Mouse (Mus musculus) heart, postnatal 36 days (tissue): Measurements from ENCODE around the gene Mgat4a. TPM values are rescaled to one million over a fixed set of nuclear protein-coding genes. Genes with fewer than 3 reads are reported as not detected.
"Not testable (repeated sequence)": the region's sequence is repeated elsewhere in the genome, so short reads cannot be mapped to it uniquely, and the experiment has no call there.

Experiments used
- DNase-seq, 2 experiments: peaks; one replicate each; pipeline ENCODE4 v3.0.0; 2021 to 2022
- intact Hi-C: fragments of 180-260 bp; cut with DNase I; formaldehyde crosslinking; loops from one replicate; pipeline ENCODE4 v1.15.1; 2025
- total RNA-seq, 2 experiments: library from RNA; stranded (reverse); gene quantifications; 2 replicates each; pipeline ENCODE4 v1.2.3; 2021

Mgat4a gene
- total RNA-seq, 2 experiments from 2014 or later, result 11.2 to 13.4 TPM

- DNase-seq, intact Hi-C loops: not testable (repeated sequence)
Measured at GRCm38 (mm10) chr1:37499395-37499794, 41.4 kb downstream of the Mgat4a start.

GRCm38 (mm10) chr1:37498911-37499310 is 41.9 kb downstream of the Mgat4a start:
- intact Hi-C loops, result no loop called here
- DNase-seq, result no peak

- no peak for DNase-seq
- intact Hi-C loops, result no loop called here
Measured at GRCm38 (mm10) chr1:37496591-37497280, 44.1 kb downstream of the Mgat4a start.

GRCm38 (mm10) chr1:37495698-37496321 is 45.0 kb downstream of the Mgat4a start:
- no peak for DNase-seq
- intact Hi-C loops, result no loop called here

GRCm38 (mm10) chr1:37495104-37495503 is 45.7 kb downstream of the Mgat4a start:
- intact Hi-C loops, result no loop called here
- no peak for DNase-seq

GRCm38 (mm10) chr1:37491672-37492071 is 49.1 kb downstream of the Mgat4a start:
- no peak for DNase-seq
- intact Hi-C loops, result no loop called here

- no peak for DNase-seq
- intact Hi-C loops, result no loop called here
Measured at GRCm38 (mm10) chr1:37490691-37491212, 50.1 kb downstream of the Mgat4a start.

GRCm38 (mm10) chr1:37488531-37488930 is 52.3 kb downstream of the Mgat4a start:
- intact Hi-C loops, result no loop called here

GRCm38 (mm10) chr1:37486994-37487393 is 53.8 kb downstream of the Mgat4a start:
- no peak for DNase-seq
- intact Hi-C loops, result no loop called here

More at GRCm38 (mm10) chr1:37488531-37488930, 52.3 kb downstream of the Mgat4a start:
- DNase-seq, result no peak

- intact Hi-C loops, result no loop called here
- DNase-seq, result no peak
Measured at GRCm38 (mm10) chr1:37486439-37486838, 54.4 kb downstream of the Mgat4a start.

GRCm38 (mm10) chr1:37484612-37485011 is 56.2 kb downstream of the Mgat4a start:
- intact Hi-C loops, result no loop called here
- DNase-seq, result no peak

- DNase-seq, result no peak
- intact Hi-C loops, result no loop called here
Measured at GRCm38 (mm10) chr1:37481331-37481730, 59.5 kb downstream of the Mgat4a start.

- intact Hi-C loops, result no loop called here
- no peak for DNase-seq
Measured at GRCm38 (mm10) chr1:37480731-37481130, 60.1 kb downstream of the Mgat4a start.

- intact Hi-C loops, result no loop called here
- no peak for DNase-seq
Measured at GRCm38 (mm10) chr1:37479759-37480158, 61.1 kb downstream of the Mgat4a start.

GRCm38 (mm10) chr1:37479074-37479473 is 61.7 kb downstream of the Mgat4a start:
- DNase-seq, result peak in 1 of 2 experiments; percentile 23
- intact Hi-C loops, result no loop called here

GRCm38 (mm10) chr1:37478416-37478815 is 62.4 kb downstream of the Mgat4a start:
- DNase-seq, result no peak
- intact Hi-C loops, result no loop called here

GRCm38 (mm10) chr1:37477928-37478327 is 62.9 kb downstream of the Mgat4a start:
- intact Hi-C loops, result loop anchor here (2.0 kb wide), 1 partner anchor 63 kb away; the partner anchor contains the start of gene Mgat4a
- no peak for DNase-seq

GRCm38 (mm10) chr1:37477250-37477649 is 63.6 kb downstream of the Mgat4a start:
- intact Hi-C loops, result loop anchor here (2.0 kb wide), 1 partner anchor 64 kb away; the partner anchor contains the start of gene Mgat4a
- no peak for DNase-seq

- DNase-seq, result no peak
- intact Hi-C loops, result no loop called here
Measured at GRCm38 (mm10) chr1:37475312-37475711, 65.5 kb downstream of the Mgat4a start.

GRCm38 (mm10) chr1:37474634-37475190 is 66.1 kb downstream of the Mgat4a start:
- intact Hi-C loops, result no loop called here
- no peak for DNase-seq

- DNase-seq, result peak in 1 of 2 experiments; percentile 26
- intact Hi-C loops, result no loop called here
Measured at GRCm38 (mm10) chr1:37474046-37474445, 66.8 kb downstream of the Mgat4a start.
